Mouse (Mus musculus) effector memory CD4-positive, alpha-beta T cell, adult 7 months (primary cell): ENCODE measurements around the gene Rheb. TPM values are rescaled to one million over a fixed set of nuclear protein-coding genes. Genes with fewer than 3 reads are reported as not detected.

Experiments used
- polyA plus RNA-seq: library from polyadenylated mRNA; unstranded; fragments of 100-300 nt; shearing (Covaris generic); gene quantifications from one replicate; pipeline ENCODE4 v1.2.1, GENCODE M21; 2017

Rheb gene
- polyA plus RNA-seq, result 262 TPM

GRCm38 (mm10) chr5:24842274-24843102 lies at the start of gene Rheb:
Rheb (minus strand) TSS chr5:24842624.

GRCm38 (mm10) chr5:24757816-24758215 lies 84.6 kb downstream of the Rheb start, which contains the start of gene Crygn:
Crygn (minus strand) TSS chr5:24758008.

Other genes starting within 250 kb of the Rheb start
- gene Smarcd3, start 218.2 kb downstream of the Rheb start, polyA plus RNA-seq, result 0.83 TPM
- 103 TPM for gene Nub1, start 157.1 kb downstream of the Rheb start, polyA plus RNA-seq
- not detected for gene Wdr86, start 111.9 kb downstream of the Rheb start, polyA plus RNA-seq
- not detected for gene Crygn, start 84.6 kb downstream of the Rheb start, polyA plus RNA-seq